Mouse (Mus musculus) embryonic facial prominence, embryonic 15.5 days (tissue): ENCODE data around the gene Fbxl8. TPM values are rescaled to one million over a fixed set of nuclear protein-coding genes. Genes with fewer than 3 reads are reported as not detected.
A peak's percentile ranks its signal among the peaks of the same experiment; 100 is the strongest.

ENCODE experiments used
- ATAC-seq: fragments of 200-750 bp; cut with Nextera tagmentation; 2 replicates; pipeline ENCODE4 v1.8.0; 2017; ENCODE audit warnings: low read depth, moderate TSS enrichment; ENCODE audit not compliant: insufficient number of reproducible peaks, low FRiP score, low TSS enrichment
- H3K27ac ChIP-seq: fragments of 300-500 bp; sonication (generic); replicated peaks from 2 replicates; pipeline ENCODE4 v1.5.1; 2015; ENCODE audit warnings: mild to moderate bottlenecking, inconsistent platforms
- H3K27me3 ChIP-seq: fragments of 300-500 bp; sonication (generic); 2 replicates; pipeline ENCODE4 v1.6.1; 2015; ENCODE audit warnings: inconsistent platforms
- H3K36me3 ChIP-seq: fragments of 300-500 bp; sonication (generic); 2 replicates; pipeline ENCODE4 v1.6.1; 2015; ENCODE audit warnings: mild to moderate bottlenecking, inconsistent platforms
- H3K4me1 ChIP-seq: fragments of 300-500 bp; sonication (generic); 2 replicates; pipeline ENCODE4 v1.6.1; 2015; ENCODE audit warnings: inconsistent platforms
- H3K4me2 ChIP-seq: fragments of 300-500 bp; sonication (generic); replicated peaks from 2 replicates; pipeline ENCODE4 v1.6.1; 2015; ENCODE audit warnings: mild to moderate bottlenecking, inconsistent platforms
- H3K4me3 ChIP-seq: fragments of 300-500 bp; sonication (generic); replicated peaks from 2 replicates; pipeline ENCODE4 v1.5.1; 2015; ENCODE audit warnings: mild to moderate bottlenecking, inconsistent platforms
- H3K9ac ChIP-seq: fragments of 300-500 bp; sonication (generic); 2 replicates; pipeline ENCODE4 v1.6.1; 2015; ENCODE audit warnings: inconsistent platforms
- H3K9me3 ChIP-seq: fragments of 300-500 bp; sonication (generic); replicated peaks from 2 replicates; pipeline ENCODE4 v1.6.1; 2016; ENCODE audit warnings: inconsistent platforms
- WGBS: fragments of 180-500 bp; shearing (Covaris S2); methylation state at CpG from one replicate; pipeline ENCODE4 v1.1.7; 2015; 5-methylcytosine and 5-hydroxymethylcytosine counted together
- polyA plus RNA-seq: library from polyadenylated mRNA; unstranded; fragments of >200 nt; fragmentation: Nextera tagmentation; extraction: Ambion mirVana; gene quantifications from 2 replicates; pipeline ENCODE4 v1.2.1, GENCODE M21; 2015

The Fbxl8 gene
- polyA plus RNA-seq, 1 experiment from 2014 or later, result 4.0 TPM

GRCm38 (mm10) chr8:105307670-105308069 is 43.2 kb downstream of the Fbxl8 start:
- Histone ChIP-seq H3K4me1 (peaks cover 29% of the 10 kb centered on the region), H3K9ac (no peak overlapping the region), H3K9me3 (no peaks in the 10 kb centered on the region), H3K27ac (no peak overlapping the region), H3K4me3 (no peak overlapping the region), H3K36me3 (peaks cover 70% of the 10 kb centered on the region), H3K27me3 (no peaks in the 10 kb centered on the region), H3K4me2 (no peak overlapping the region)
- ATAC-seq, result no peak
- 95% methylated on average over 13 of the region's 13 CpGs for WGBS

GRCm38 (mm10) chr8:105308428-105308827 is 44.0 kb downstream of the Fbxl8 start:
- Histone ChIP-seq H3K4me1 (peaks cover 29% of the 10 kb centered on the region), H3K27me3 (no peaks in the 10 kb centered on the region), H3K36me3 (peaks cover 71% of the 10 kb centered on the region), H3K4me2 (no peak overlapping the region), H3K27ac (no peak overlapping the region), H3K9me3 (no peaks in the 10 kb centered on the region), H3K9ac (no peak overlapping the region), H3K4me3 (no peak overlapping the region)
- ATAC-seq, result no peak
- 93% methylated on average over 10 of the region's 10 CpGs for WGBS

- Histone ChIP-seq H3K9ac (no peak overlapping the region), H3K27ac (no peak overlapping the region), H3K4me2 (no peak overlapping the region), H3K4me3 (no peak overlapping the region), H3K9me3 (no peaks in the 10 kb centered on the region), H3K4me1 (peaks cover 24% of the 10 kb centered on the region), H3K36me3 (peaks cover 68% of the 10 kb centered on the region), H3K27me3 (no peaks in the 10 kb centered on the region)
- WGBS, result 80% methylated on average over 15 of the region's 15 CpGs
- no peak for ATAC-seq
Observed at GRCm38 (mm10) chr8:105309142-105309847, 44.8 kb downstream of the Fbxl8 start.

- H3K4me3 ChIP-seq, result no peak overlapping the region
- 81% methylated on average over 8 of the region's 8 CpGs for WGBS
Observed at GRCm38 (mm10) chr8:105310118-105310517, 45.7 kb downstream of the Fbxl8 start.

GRCm38 (mm10) chr8:105311718-105312117 is 47.3 kb downstream of the Fbxl8 start:
- H3K9ac ChIP-seq, result no peak overlapping the region
- ATAC-seq, result no peak

More at GRCm38 (mm10) chr8:105310118-105310517, 45.7 kb downstream of the Fbxl8 start:
- ATAC-seq, result no peak
- Histone ChIP-seq H3K4me2 (no peak overlapping the region), H3K9ac (no peak overlapping the region), H3K4me1 (peaks cover 16% of the 10 kb centered on the region), H3K27ac (no peak overlapping the region), H3K27me3 (no peaks in the 10 kb centered on the region), H3K36me3 (peaks cover 70% of the 10 kb centered on the region), H3K9me3 (no peaks in the 10 kb centered on the region)

GRCm38 (mm10) chr8:105312891-105313481 is 48.5 kb downstream of the Fbxl8 start:
- Histone ChIP-seq H3K4me1 (no peaks in the 10 kb centered on the region), H3K36me3 (peaks cover 78% of the 10 kb centered on the region), H3K4me3 (no peak overlapping the region), H3K9me3 (no peaks in the 10 kb centered on the region), H3K27ac (no peak overlapping the region), H3K27me3 (no peaks in the 10 kb centered on the region), H3K4me2 (no peak overlapping the region), H3K9ac (no peak overlapping the region)
- ATAC-seq, result no peak
- 88% methylated on average over 8 of the region's 8 CpGs for WGBS

More at GRCm38 (mm10) chr8:105311718-105312117, 47.3 kb downstream of the Fbxl8 start:
- Histone ChIP-seq H3K27me3 (no peaks in the 10 kb centered on the region), H3K4me1 (no peaks in the 10 kb centered on the region), H3K4me2 (no peak overlapping the region), H3K9me3 (no peaks in the 10 kb centered on the region), H3K27ac (no peak overlapping the region), H3K36me3 (peaks cover 81% of the 10 kb centered on the region), H3K4me3 (no peak overlapping the region)
- WGBS, result 81% methylated on average over 1 of the region's 1 CpGs

- no peaks in the 10 kb centered on the region for H3K9me3 ChIP-seq
- no peaks in the 10 kb centered on the region for H3K27me3 ChIP-seq
- no peak overlapping the region for H3K4me2 ChIP-seq
- peaks cover 78% of the 10 kb centered on the region for H3K36me3 ChIP-seq
- 79% methylated on average over 9 of the region's 9 CpGs for WGBS
- H3K9ac ChIP-seq, result no peak overlapping the region
- no peaks in the 10 kb centered on the region for H3K4me1 ChIP-seq
- no peak overlapping the region for H3K4me3 ChIP-seq
- no peak overlapping the region for H3K27ac ChIP-seq
- no peak for ATAC-seq
Observed at GRCm38 (mm10) chr8:105313622-105314402, 49.4 kb downstream of the Fbxl8 start.

- Histone ChIP-seq H3K36me3 (peaks cover 74% of the 10 kb centered on the region), H3K9ac (no peak overlapping the region), H3K4me3 (no peak overlapping the region), H3K27me3 (no peaks in the 10 kb centered on the region), H3K9me3 (no peaks in the 10 kb centered on the region), H3K4me2 (no peak overlapping the region), H3K4me1 (no peaks in the 10 kb centered on the region), H3K27ac (no peak overlapping the region)
- 0 out of 2 replicates have a peak, but pooled peaks have one; percentile 17 for ATAC-seq
- 83% methylated on average over 18 of the region's 18 CpGs for WGBS
Observed at GRCm38 (mm10) chr8:105315073-105315769, 50.8 kb downstream of the Fbxl8 start.

GRCm38 (mm10) chr8:105317941-105318340 is 53.5 kb downstream of the Fbxl8 start:
- Histone ChIP-seq H3K9me3 (no peaks in the 10 kb centered on the region), H3K27ac (no peak overlapping the region), H3K36me3 (peaks cover 54% of the 10 kb centered on the region), H3K27me3 (no peaks in the 10 kb centered on the region), H3K4me3 (no peak overlapping the region), H3K4me2 (no peak overlapping the region), H3K9ac (no peak overlapping the region), H3K4me1 (no peaks in the 10 kb centered on the region)
- 79% methylated on average over 4 of the region's 4 CpGs for WGBS
- ATAC-seq, result no peak

GRCm38 (mm10) chr8:105318662-105319190 is 54.3 kb downstream of the Fbxl8 start:
- Histone ChIP-seq H3K36me3 (peaks cover 50% of the 10 kb centered on the region), H3K4me1 (no peaks in the 10 kb centered on the region), H3K27me3 (no peaks in the 10 kb centered on the region), H3K4me2 (no peak overlapping the region), H3K9ac (no peak overlapping the region), H3K4me3 (no peak overlapping the region), H3K9me3 (no peaks in the 10 kb centered on the region), H3K27ac (no peak overlapping the region)
- ATAC-seq, result no peak
- 84% methylated on average over 11 of the region's 11 CpGs for WGBS
